Mouse (Mus musculus): ENCODE measurements around the gene Tnfrsf19.

The Tnfrsf19 gene

GRCm38 (mm10) chr14:60964016-60964810 lies 82.1 kb downstream of the Tnfrsf19 start:
- no peak for DNase-seq (ENCODE audit: low spot score in 2 of 2)

- DNase-seq (ENCODE audit: low spot score in 2 of 2) = no peak
Observed at GRCm38 (mm10) chr14:60957611-60958157, 88.6 kb downstream of the Tnfrsf19 start.

- no peak for DNase-seq (ENCODE audit: low spot score in 2 of 2)
Observed at GRCm38 (mm10) chr14:60937481-60938039, 108.7 kb downstream of the Tnfrsf19 start.

- no peak for DNase-seq (ENCODE audit: low spot score in 2 of 2)
Observed at GRCm38 (mm10) chr14:60935705-60936104, 110.6 kb downstream of the Tnfrsf19 start.

- DNase-seq (ENCODE audit: low spot score in 2 of 2) = no peak
Observed at GRCm38 (mm10) chr14:60926011-60926410, 120.3 kb downstream of the Tnfrsf19 start.

GRCm38 (mm10) chr14:60916661-60917060 lies 129.6 kb downstream of the Tnfrsf19 start:
- DNase-seq (ENCODE audit: low spot score in 2 of 2) = no peak

Measured in thymus, postnatal 10 days (tissue).